Mouse (Mus musculus) heart, embryonic 15.5 days (tissue): ENCODE measurements around the gene Fam181b. TPM values are rescaled to one million over a fixed set of nuclear protein-coding genes. Genes with fewer than 3 reads are reported as not detected.

ENCODE experiments used
- polyA plus RNA-seq: library from polyadenylated mRNA; unstranded; fragments of >200 nt; fragmentation: Nextera tagmentation; extraction: Ambion mirVana; gene quantifications from 2 replicates; pipeline ENCODE4 v1.2.1, GENCODE M21; 2015

Gene Fam181b
- polyA plus RNA-seq, 1 experiment from 2014 or later, result 3.1 TPM

Other genes starting within 250 kb of the Fam181b start
- 8.2 and 9.0 TPM in 2 replicates for gene Ddias, start 205.6 kb upstream of the Fam181b start, polyA plus RNA-seq
- 19.1 and 22.0 TPM in 2 replicates for gene Prcp, start 205.4 kb upstream of the Fam181b start, polyA plus RNA-seq